Mouse (Mus musculus): ENCODE results near the gene Adamts16.

- TF ChIP-seq POLR2A (IDR thresholded peaks at IDR 0.05; ENCODE audit: low read depth, low read length) (no peak), CTCF (IDR thresholded peaks at IDR 0.05; ENCODE audit: borderline replicate concordance, insufficient read depth, low read length) (no peak)
These were observed 102.8 kb downstream of the Adamts16 start for GRCm38 (mm10) chr13:70738781-70739180.

Measured in embryonic fibroblast, embryonic 13.5 days (primary cell).